Mouse (Mus musculus): ENCODE measurements at regions not wholly inside any gene's neighbourhood (a gene's known extent, or its start where the extent isn't known, plus 50 kb on each side); places are given as distances from the start of the nearest gene placed in this dataset.
A peak's percentile ranks its signal among the peaks of the same experiment; 100 is the strongest.

DNA sequence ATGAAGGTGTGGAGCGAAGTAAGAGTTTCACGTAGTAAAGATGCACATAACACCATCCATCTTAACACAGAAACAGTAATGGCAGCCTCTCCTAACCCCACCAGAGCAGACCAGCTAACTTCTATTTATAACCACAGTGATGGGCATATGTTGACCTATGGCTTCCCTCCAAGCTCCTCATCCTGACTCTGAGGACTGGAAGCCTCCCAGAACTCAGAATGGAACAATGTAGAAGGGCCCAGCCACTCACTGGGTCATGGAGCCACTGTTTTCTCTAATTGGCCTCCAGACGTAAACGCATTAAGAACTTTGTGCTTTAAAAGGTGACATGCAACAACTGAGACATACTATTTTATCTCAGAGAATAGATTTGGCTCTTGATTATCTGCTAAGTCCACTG lies 77.0 kb downstream of the Irs2 start:
- WGBS = 92% methylated on average over 4 of the region's 4 CpGs

DNA sequence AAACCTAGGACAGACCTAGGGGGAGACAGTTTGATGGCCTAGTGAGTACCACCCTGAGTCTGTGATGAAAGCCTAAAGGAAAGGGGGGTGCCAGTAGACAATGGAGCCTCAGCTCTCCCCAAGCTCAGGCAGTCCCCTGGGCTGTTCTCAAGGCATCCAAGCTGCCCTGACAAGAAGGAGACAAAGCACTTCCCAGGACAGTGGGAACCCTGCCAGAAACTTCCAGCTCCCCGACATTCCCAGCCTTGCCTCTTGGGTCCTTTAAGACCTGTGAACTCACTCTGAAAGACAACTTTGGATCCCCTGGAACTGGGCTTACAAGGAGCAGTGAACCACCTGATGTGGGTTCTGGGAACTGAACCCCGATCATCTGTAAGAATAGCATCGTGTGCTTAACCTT lies 79.4 kb downstream of the Irs2 start:
- ATAC-seq = no peak
- Histone ChIP-seq H3K4me3 (no peak overlapping the region), H3K27ac (0 out of 2 replicates have a peak overlapping the region, but pooled peaks have one; percentile 35), H3K9me3 (replicated peaks) (no peaks in the 10 kb centered on the region), H3K4me1 (peaks cover 51% of the 10 kb centered on the region), H3K4me2 (no peak overlapping the region), H3K9ac (no peak overlapping the region), H3K27me3 (peaks cover 18% of the 10 kb centered on the region), H3K36me3 (ENCODE audit: poor library complexity, severe bottlenecking) (no peaks in the 10 kb centered on the region)
- WGBS = 70% methylated on average over 3 of the region's 3 CpGs

More for the DNA sequence above, 77.0 kb downstream of the Irs2 start:
- H3K27me3 ChIP-seq = peaks cover 18% of the 10 kb centered on the region
- no peak overlapping the region for H3K9ac ChIP-seq
- no peaks in the 10 kb centered on the region for H3K36me3 ChIP-seq (ENCODE audit: poor library complexity, severe bottlenecking)
- no peak overlapping the region for H3K4me3 ChIP-seq
- H3K4me2 ChIP-seq = no peak overlapping the region
- H3K9me3 ChIP-seq (replicated peaks) = no peaks in the 10 kb centered on the region
- no peak for ATAC-seq
- H3K4me1 ChIP-seq = peaks cover 27% of the 10 kb centered on the region
- H3K27ac ChIP-seq = no peak overlapping the region

DNA sequence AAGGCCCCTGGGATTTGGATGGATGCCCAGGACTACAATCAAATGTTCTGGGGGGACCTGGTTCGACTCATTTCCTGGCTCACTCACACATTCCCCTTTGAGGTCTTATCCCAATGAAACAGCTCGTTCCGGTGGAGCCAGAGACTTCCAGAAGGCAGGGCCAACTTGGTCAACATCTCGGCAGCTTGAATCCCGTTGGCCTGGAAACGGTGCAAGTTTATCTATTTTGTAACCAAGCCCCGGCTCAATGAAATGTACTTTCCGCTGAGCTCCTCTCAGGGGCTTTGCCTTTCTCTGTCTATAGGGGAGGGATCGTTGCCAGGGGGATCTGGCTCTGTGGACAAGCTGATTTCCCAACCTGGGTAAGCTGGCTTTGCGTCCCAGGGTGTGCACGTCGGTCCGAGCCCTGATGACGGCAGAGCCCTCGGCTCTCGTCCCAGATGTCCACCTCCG lies 79.9 kb downstream of the Irs2 start:
- WGBS = 52% methylated on average over 17 of the region's 17 CpGs
- H3K27ac ChIP-seq = peak overlapping the region; percentile 35; the same call in 1 of the 2 replicates

DNA sequence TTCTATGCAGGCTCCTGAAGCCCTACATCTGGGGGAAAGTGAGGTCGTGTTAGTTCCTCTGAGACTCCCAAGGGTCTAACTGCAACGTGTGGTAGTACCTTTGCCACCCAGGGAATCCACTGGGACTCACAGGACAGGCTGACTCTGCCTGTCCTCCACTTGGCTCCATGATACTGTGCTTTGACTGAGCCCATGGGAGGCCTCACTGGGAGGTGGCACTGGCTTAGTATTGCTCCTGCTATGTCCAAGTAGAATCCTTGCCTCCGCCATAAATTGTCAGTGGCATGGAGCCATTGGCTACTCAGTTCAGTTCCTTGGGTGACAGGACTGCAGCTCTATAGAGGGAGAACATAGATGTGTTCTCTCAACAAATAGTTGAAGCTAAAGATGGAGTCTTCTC lies 81.1 kb downstream of the Irs2 start:
- H3K9ac ChIP-seq = no peak overlapping the region
- ATAC-seq = no peak
- H3K27ac ChIP-seq = no peak overlapping the region
- no peaks in the 10 kb centered on the region for H3K36me3 ChIP-seq (ENCODE audit: poor library complexity, severe bottlenecking)
- no peak overlapping the region for H3K4me3 ChIP-seq
- no peak overlapping the region for H3K4me2 ChIP-seq
- peaks cover 28% of the 10 kb centered on the region for H3K27me3 ChIP-seq
- 65% methylated on average over 3 of the region's 3 CpGs for WGBS
- no peaks in the 10 kb centered on the region for H3K9me3 ChIP-seq (replicated peaks)
- peaks cover 68% of the 10 kb centered on the region for H3K4me1 ChIP-seq

More for the DNA sequence above, 79.9 kb downstream of the Irs2 start:
- peaks cover 56% of the 10 kb centered on the region for H3K4me1 ChIP-seq
- no peak overlapping the region for H3K4me2 ChIP-seq
- no peak overlapping the region for H3K9ac ChIP-seq
- H3K4me3 ChIP-seq = no peak overlapping the region
- no peak for ATAC-seq
- H3K27me3 ChIP-seq = peaks cover 21% of the 10 kb centered on the region
- no peaks in the 10 kb centered on the region for H3K9me3 ChIP-seq (replicated peaks)
- no peaks in the 10 kb centered on the region for H3K36me3 ChIP-seq (ENCODE audit: poor library complexity, severe bottlenecking)

DNA sequence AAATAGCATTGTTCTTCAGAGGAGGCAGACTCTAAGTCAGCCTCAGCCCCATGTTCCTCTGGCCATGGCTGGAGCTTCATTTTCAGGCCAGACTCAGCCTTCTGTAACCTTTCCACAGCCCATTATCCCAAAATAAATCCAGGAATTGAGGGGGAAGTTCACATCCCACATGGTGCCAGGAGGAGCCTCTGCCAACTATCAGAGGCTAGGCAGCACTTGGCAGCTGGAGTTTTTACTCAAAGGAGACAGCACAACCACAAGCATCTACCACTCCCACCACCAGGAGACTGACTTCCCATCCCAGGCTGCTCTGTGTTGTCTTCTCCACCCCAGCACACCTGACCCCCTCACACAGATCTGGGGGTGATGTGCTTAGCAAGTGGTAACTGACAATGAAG lies 81.7 kb downstream of the Irs2 start:
- Histone ChIP-seq H3K4me1 (peaks cover 74% of the 10 kb centered on the region), H3K4me2 (peak overlapping the region; percentile 49), H3K4me3 (no peak overlapping the region), H3K27ac (peak overlapping the region; percentile 77; the same call in 1 of the 2 replicates), H3K36me3 (ENCODE audit: poor library complexity, severe bottlenecking) (no peaks in the 10 kb centered on the region), H3K27me3 (peaks cover 28% of the 10 kb centered on the region), H3K9ac (peak overlapping the region; percentile 12; the same call in 1 of the 2 replicates), H3K9me3 (replicated peaks) (no peaks in the 10 kb centered on the region)
- ATAC-seq = no peak

DNA sequence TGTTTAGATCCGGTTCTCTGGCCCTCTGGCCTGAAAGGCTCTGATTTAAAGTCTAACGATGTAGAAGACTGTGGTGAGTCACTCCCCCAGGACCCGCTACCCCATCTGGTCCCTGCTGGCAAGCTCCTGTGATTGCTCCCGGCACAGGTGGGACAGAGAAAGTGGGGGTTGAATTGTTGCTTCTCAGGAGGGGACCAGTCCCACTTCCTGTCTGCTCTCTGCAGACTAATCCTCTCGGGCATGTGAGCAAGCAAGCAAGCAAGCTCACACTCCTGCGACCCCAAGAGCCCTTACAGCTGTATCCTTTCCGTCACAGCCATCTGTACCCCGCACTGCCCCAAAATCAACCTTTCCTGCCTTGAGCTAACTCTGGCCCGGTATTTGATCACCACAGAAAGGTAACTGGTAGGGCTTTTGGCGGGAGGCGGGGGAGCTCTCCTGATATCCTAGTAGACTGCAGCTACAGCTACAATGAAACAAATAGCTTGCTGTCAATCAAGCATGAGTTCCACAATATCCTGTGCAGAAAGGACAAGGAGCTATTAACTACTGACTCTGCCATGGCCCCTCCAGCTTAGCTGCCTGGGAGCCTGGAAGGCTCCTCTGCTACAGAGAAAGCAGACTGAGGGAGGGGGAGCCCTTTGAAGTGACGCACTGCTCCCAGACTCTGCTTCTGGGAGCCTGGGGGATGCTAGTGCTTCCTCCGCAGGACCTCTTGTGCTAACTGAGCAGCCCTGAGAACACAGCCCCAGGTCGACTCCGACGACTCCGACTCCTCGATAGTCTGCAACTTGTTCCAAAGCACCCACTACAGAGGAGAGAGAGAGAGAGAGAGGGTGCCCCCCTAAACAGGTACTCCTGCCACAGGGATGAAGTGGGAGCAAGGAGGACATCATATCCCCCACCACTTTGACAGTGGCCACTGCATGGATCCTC lies 82.4 kb downstream of the Irs2 start:
- Histone ChIP-seq H3K27ac (peak overlapping the region; percentile 77), H3K4me2 (peak overlapping the region; percentile 49), H3K27me3 (peaks cover 28% of the 10 kb centered on the region), H3K9ac (peak overlapping the region; percentile 18; the same call in 1 of the 2 replicates), H3K4me3 (0 out of 2 replicates have a peak overlapping the region, but pooled peaks have one; percentile 2), H3K36me3 (ENCODE audit: poor library complexity, severe bottlenecking) (no peaks in the 10 kb centered on the region), H3K4me1 (peaks cover 81% of the 10 kb centered on the region), H3K9me3 (replicated peaks) (no peaks in the 10 kb centered on the region)
- WGBS = 4% methylated on average over 18 of the region's 18 CpGs
- ATAC-seq = peak; percentile 30

DNA sequence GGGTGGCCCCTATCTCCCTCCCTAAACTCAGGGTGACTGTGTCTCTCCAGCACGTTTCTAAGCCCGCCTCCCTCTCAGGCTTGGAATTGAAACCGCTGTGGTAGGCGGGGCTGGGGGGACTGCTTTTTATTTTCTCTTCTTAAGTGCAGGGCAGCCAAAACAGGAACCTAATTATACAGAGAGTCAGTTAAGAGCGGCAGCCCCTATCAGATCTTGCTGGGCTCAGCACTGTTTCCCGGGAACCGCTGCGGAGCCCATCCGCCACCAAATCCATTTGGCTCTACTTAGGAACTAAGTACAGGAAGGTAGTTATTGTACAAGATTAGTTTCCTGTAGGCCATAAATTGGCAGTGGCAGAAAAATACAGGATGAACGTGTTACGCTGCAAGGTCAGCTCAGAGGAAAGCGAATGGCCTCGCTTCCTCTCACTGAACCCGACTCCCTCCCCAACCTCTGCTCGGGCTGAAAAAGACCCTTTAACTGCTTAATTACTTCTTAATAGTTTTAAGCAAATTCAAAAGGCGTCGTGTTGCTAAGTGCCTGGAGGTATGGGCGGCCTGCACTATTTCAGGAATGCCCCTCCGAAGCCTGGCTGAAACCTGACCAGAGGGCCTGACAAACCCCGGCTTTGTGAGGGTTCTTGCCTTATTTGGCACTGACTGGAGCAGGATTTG lies 83.6 kb downstream of the Irs2 start:
- Histone ChIP-seq H3K4me3 (no peak overlapping the region), H3K9me3 (replicated peaks) (no peaks in the 10 kb centered on the region), H3K4me1 (peaks cover 87% of the 10 kb centered on the region), H3K9ac (no peak overlapping the region), H3K27ac (peak overlapping the region; percentile 48), H3K36me3 (ENCODE audit: poor library complexity, severe bottlenecking) (no peaks in the 10 kb centered on the region), H3K27me3 (peaks cover 28% of the 10 kb centered on the region), H3K4me2 (peak overlapping the region; percentile 49)
- 1% methylated on average over 20 of the region's 20 CpGs for WGBS
- ATAC-seq = peak; percentile 48

DNA sequence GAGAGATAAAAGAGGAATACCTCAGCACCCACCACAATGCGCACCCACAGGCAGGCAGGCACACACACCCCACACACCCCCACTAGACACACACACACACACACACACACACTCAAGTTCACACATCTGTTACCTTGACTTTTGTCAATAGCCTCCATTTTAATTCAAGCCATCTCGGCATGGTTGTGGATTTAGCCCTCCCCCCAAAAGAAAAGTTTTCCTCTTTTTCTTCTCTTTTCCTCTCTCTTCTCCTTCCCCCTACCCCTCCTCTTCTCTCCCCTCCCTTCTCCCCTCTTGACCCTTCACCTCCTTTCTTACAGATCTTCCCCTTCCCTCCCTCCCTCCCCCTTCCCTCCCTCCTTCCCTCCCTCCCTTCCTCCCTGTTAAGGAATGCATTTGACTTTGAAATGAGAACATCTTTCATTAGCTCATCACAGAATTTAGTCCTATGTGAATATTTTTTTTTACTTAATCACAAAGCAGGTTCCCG lies 84.2 kb downstream of the Irs2 start:
- peaks cover 28% of the 10 kb centered on the region for H3K27me3 ChIP-seq
- no peak for ATAC-seq
- peak overlapping the region; percentile 48 for H3K27ac ChIP-seq
- peak overlapping the region; percentile 49 for H3K4me2 ChIP-seq
- peaks cover 87% of the 10 kb centered on the region for H3K4me1 ChIP-seq
- 2% methylated on average over 3 of the region's 3 CpGs for WGBS
- H3K36me3 ChIP-seq (ENCODE audit: poor library complexity, severe bottlenecking) = no peaks in the 10 kb centered on the region
- H3K9me3 ChIP-seq (replicated peaks) = no peaks in the 10 kb centered on the region
- H3K4me3 ChIP-seq = no peak overlapping the region
- H3K9ac ChIP-seq = no peak overlapping the region

DNA sequence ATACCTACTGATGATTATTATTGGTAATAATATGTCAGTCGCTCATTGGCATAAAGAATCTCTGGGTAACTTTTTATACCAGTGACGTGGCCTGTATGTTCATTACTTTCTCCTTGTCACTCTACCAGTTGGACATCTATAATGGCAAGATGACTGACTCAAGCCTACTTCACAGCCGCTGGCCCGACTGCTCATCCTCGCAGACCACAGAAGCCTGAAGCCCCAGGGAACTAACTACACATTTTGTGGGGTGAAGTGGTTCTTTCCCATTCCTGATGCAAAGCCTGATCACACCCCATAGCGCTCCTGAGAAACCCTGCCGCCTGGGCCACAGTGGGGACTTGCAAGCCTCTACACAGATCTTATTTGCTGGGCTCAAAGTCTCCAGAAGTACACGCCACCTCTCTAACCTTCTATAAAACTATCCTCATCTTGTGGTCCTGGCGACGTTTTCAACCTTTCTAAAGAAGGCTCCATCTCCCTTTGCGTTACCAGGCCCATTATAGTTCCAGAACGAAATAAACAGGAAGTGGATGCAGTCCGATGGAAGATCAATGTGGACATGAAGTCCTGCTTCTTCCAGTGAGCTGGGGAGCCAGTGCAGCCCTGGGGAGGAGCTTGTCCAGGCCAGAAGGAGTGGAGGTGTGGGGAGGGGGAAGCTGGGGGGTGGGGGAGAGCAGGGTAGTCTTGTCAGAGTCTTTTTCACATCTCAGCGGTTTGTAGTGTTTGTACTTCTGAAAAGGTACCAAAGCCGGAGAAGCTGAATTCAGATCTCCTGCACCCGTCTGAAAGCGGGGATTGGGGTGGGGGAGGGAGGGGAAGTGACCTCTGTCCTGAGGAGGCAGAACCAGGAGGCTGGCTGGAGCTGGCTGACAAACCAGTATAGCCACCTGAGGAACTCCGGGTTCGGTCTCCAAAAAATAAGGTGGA lies 84.9 kb downstream of the Irs2 start:
- Histone ChIP-seq H3K27ac (0 out of 2 replicates have a peak overlapping the region, but pooled peaks have one; percentile 55), H3K9me3 (replicated peaks) (no peaks in the 10 kb centered on the region), H3K36me3 (ENCODE audit: poor library complexity, severe bottlenecking) (no peaks in the 10 kb centered on the region), H3K27me3 (peaks cover 28% of the 10 kb centered on the region), H3K4me2 (peak overlapping the region; percentile 16; the same call in 1 of the 2 replicates), H3K9ac (no peak overlapping the region), H3K4me1 (peaks cover 81% of the 10 kb centered on the region), H3K4me3 (no peak overlapping the region)
- 25% methylated on average over 19 of the region's 19 CpGs for WGBS
- no peak for ATAC-seq

DNA sequence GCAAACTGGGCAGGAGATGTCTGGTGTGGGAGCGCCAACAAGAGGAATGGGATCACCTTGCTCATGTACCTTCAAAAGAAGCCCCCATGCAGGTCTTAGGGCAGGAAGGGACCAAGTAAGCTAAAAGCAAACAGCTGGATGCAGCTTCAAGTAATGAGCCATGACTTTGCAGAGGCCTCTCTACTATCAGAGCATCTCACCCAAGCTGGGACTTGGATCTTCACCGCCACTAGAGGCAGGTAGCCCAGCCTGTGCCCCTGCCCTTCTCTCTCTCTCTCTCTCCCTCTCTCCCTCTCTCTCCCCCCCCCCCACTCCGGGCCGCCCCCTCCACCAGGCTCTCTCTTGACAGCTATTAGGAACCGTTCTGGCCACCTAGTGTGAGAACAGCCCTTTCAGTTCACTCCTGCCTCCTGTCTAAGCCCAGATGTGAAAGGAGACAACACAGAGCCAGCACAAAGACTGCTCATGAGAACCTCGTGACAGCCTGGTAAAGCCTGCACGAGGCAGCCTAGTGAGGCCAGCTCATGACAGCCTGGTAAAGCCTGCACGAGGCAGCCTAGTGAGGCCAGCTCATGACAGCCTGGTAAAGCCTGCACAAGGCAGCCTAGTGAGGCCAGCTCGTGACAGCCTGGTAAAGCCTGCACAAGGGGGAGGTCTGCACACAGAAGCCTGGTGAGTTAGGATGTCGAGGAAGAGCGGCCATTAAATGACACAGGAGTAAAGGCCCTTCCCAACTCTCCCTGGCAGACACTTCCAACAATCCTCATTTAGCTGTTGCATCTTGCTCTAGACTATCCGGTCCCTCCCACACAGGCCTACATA lies 85.8 kb downstream of the Irs2 start:
- 21% methylated on average over 12 of the region's 12 CpGs for WGBS
- H3K4me2 ChIP-seq = 0 out of 2 replicates have a peak overlapping the region, but pooled peaks have one; percentile 29

More for the DNA sequence above, 85.8 kb downstream of the Irs2 start:
- Histone ChIP-seq H3K9me3 (replicated peaks) (no peaks in the 10 kb centered on the region), H3K9ac (no peak overlapping the region), H3K27ac (peak overlapping the region; percentile 55), H3K27me3 (peaks cover 21% of the 10 kb centered on the region), H3K4me1 (peaks cover 72% of the 10 kb centered on the region), H3K36me3 (ENCODE audit: poor library complexity, severe bottlenecking) (no peaks in the 10 kb centered on the region), H3K4me3 (no peak overlapping the region)
- peak; percentile 20; the same call in 1 of the 2 replicates for ATAC-seq

Data from forebrain, embryonic 13.5 days (tissue).